Mouse (Mus musculus) heart, embryonic 15.5 days (tissue): ENCODE results near the gene Kdm5a. TPM values are rescaled to one million over a fixed set of nuclear protein-coding genes. Genes with fewer than 3 reads are reported as not detected.

Experiments
- ATAC-seq: fragments of 200-750 bp; cut with Nextera tagmentation; replicated peaks from 2 replicates; pipeline ENCODE4 v1.8.0; 2017; ENCODE audit warnings: low read depth, moderate TSS enrichment; ENCODE audit not compliant: insufficient number of reproducible peaks, insufficient read depth, low FRiP score
- H3K27ac ChIP-seq: fragments of 300-500 bp; sonication (generic); 2 replicates; pipeline ENCODE4 v1.5.1; 2015; ENCODE audit warnings: mild to moderate bottlenecking, inconsistent platforms
- H3K27me3 ChIP-seq: fragments of 300-500 bp; sonication (generic); 2 replicates; pipeline ENCODE4 v1.6.1; 2015; ENCODE audit warnings: inconsistent platforms
- H3K36me3 ChIP-seq: fragments of 300-500 bp; sonication (generic); 2 replicates; pipeline ENCODE4 v1.6.1; 2015; ENCODE audit warnings: mild to moderate bottlenecking, inconsistent platforms
- H3K4me1 ChIP-seq: fragments of 300-500 bp; sonication (generic); replicated peaks from 2 replicates; pipeline ENCODE4 v1.6.1; 2015; ENCODE audit warnings: inconsistent platforms
- H3K4me2 ChIP-seq: fragments of 300-500 bp; sonication (generic); 2 replicates; pipeline ENCODE4 v1.6.1; 2015; ENCODE audit warnings: inconsistent platforms, mild to moderate bottlenecking, moderate library complexity
- H3K4me3 ChIP-seq: fragments of 300-500 bp; sonication (generic); 2 replicates; pipeline ENCODE4 v1.5.1; 2015; ENCODE audit warnings: mild to moderate bottlenecking, inconsistent platforms
- H3K9ac ChIP-seq: fragments of 300-500 bp; sonication (generic); 2 replicates; pipeline ENCODE4 v1.6.1; 2015; ENCODE audit warnings: mild to moderate bottlenecking, inconsistent platforms
- H3K9me3 ChIP-seq: fragments of 300-500 bp; sonication (generic); replicated peaks from 2 replicates; pipeline ENCODE4 v1.6.1; 2016; ENCODE audit warnings: inconsistent platforms
- WGBS: fragments of 180-500 bp; shearing (Covaris S2); methylation state at CpG from one replicate; pipeline ENCODE4 v1.1.7; 2015; ENCODE audit warnings: mixed read lengths; 5-methylcytosine and 5-hydroxymethylcytosine counted together
- polyA plus RNA-seq: library from polyadenylated mRNA; unstranded; fragments of >200 nt; fragmentation: Nextera tagmentation; extraction: Ambion mirVana; gene quantifications from 2 replicates; pipeline ENCODE4 v1.2.1, GENCODE M21; 2015

The Kdm5a gene
- polyA plus RNA-seq, 1 experiment from 2014 or later = 29.0 TPM

DNA sequence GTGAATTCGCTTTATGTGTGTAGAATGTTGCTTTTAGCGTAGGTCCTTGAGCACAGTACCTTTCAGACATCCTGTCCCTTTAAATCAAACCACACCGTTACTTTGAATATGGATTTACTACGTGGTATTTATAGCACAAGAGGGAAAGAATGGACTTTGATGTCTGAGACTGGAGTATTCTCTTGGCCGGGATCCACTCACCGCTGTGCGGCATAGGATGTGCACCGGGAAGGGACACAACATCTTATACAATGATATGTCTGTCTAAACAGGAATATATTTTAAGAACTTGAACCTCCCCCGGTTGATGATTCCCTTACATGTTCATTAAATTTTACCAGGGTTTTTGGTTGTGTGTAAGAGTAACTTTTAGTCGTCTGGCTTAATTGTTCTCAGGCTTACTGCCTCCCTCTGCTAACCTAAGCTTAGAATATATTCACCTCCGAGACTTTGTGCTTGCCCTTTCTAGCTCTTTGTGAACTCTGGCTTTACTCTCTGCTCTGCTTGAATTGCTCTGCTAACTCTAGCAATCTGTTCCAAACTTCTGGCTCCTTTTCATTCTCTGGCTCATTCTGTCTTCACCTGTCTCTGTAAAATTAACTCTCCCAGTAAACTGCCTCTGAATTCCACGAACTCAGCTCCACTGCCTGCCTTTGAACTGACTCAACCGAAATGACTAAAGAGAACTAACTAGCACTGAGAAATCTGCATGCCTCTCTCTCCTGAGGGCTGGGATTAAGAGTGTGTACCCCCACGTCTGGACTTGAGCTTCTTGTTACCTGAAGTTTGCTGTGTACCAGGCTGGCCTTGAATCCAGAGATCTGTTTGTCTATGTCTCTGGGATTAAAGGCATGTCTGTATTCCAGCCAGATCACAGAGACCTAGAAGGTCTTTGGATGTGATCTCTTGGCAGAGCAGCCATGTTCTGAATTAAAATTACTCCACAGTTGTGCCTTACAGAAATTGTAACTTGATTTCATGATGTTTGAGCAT lies 79.7 kb downstream of the Kdm5a start:
- Histone ChIP-seq H3K4me2 (peak overlapping the region; percentile 25), H3K9me3 (no peaks in the 10 kb centered on the region), H3K27me3 (no peaks in the 10 kb centered on the region), H3K9ac (no peak overlapping the region), H3K4me3 (no peak overlapping the region), H3K36me3 (peaks cover 15% of the 10 kb centered on the region), H3K27ac (peak overlapping the region; percentile 62), H3K4me1 (peaks cover 15% of the 10 kb centered on the region)
- WGBS = 44% methylated on average over 14 of the region's 14 CpGs
- ATAC-seq = 0 out of 2 replicates have a peak, but pooled peaks have one; percentile 50

DNA sequence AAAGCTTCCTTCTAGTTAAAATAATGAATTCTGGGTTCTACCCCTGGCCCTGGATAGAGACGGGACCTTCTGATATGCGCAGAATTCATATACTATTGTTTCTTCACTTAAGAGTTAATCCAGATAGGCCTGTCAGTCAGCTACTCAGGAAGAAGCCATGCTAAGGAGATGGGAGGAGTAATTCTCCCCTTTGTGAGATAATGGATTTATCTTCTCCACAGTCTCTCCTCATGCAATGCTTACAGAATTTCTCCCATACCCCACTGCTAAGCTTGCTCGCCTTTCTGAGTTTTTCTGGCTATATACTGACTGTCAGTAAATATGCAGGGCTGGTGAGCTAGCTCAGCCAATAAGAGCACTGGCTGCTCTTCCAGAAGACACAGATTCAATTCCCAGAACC lies 86.3 kb downstream of the Kdm5a start:
- no peaks in the 10 kb centered on the region; the same call in 1 of the 2 replicates for H3K27me3 ChIP-seq
- no peaks in the 10 kb centered on the region for H3K36me3 ChIP-seq
- 75% methylated on average over 3 of the region's 3 CpGs for WGBS
- no peak for ATAC-seq
- H3K9me3 ChIP-seq = no peaks in the 10 kb centered on the region
- no peak overlapping the region for H3K9ac ChIP-seq
- H3K4me1 ChIP-seq = no peaks in the 10 kb centered on the region
- H3K4me2 ChIP-seq = no peak overlapping the region
- H3K27ac ChIP-seq = no peak overlapping the region
- H3K4me3 ChIP-seq = no peak overlapping the region

DNA sequence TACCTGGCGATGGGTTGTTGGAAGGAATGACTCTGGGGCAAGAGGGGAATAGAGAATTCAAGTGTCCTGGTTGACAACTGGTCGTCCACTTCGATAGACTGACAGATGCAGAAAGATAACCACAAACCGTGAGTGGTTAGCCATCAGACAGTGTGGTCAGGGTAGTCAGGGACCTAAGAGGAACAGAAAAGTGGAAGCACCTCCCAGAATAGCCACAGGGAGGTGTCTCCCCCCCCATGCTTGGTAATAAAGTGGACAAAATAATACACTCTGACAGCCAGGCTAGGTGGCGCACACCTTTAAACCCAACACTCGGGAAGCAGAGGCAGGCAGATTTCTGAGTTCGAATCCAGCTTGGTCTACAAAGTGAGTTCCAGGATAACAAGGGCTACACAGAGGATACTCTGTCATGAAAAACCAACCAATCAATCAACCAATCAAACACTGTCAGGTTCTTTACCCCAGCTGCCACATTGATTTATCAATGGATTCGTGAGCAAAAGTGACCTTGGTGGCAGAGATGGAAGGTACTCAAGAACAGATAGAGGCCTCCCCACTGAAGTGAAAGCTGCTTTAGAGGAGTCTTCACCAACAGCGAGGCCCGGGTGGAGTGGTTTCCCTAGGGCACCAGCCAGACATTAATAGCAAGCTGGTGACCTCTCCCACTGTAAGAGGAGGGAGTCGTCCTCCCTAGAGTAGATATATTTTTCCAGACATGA lies 88.6 kb downstream of the Kdm5a start:
- H3K27me3 ChIP-seq = no peaks in the 10 kb centered on the region; the same call in 1 of the 2 replicates
- no peak overlapping the region for H3K9ac ChIP-seq
- ATAC-seq = no peak
- no peak overlapping the region for H3K4me3 ChIP-seq
- no peak overlapping the region for H3K4me2 ChIP-seq
- WGBS = 75% methylated on average over 11 of the region's 11 CpGs
- H3K9me3 ChIP-seq = no peaks in the 10 kb centered on the region
- no peaks in the 10 kb centered on the region for H3K36me3 ChIP-seq
- no peaks in the 10 kb centered on the region for H3K4me1 ChIP-seq
- no peak overlapping the region for H3K27ac ChIP-seq

DNA sequence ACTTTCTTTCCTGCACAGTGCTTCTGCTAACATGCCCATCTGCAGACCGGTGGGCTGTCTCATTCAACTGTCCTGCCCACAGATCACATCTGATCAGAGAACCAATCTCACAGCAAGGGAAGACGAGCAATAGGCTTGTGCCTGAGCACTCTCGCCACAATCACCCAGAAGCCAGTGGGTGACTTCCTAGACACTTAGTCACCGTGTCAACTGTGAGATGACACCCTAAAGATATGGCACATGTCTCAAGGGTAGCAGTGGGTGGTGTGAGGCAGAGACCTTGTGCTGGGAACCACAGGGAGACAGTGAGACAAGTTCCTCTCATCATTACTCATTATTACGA lies 89.2 kb downstream of the Kdm5a start:
- ATAC-seq = no peak
- Histone ChIP-seq H3K4me1 (no peaks in the 10 kb centered on the region), H3K9ac (no peak overlapping the region), H3K27me3 (no peaks in the 10 kb centered on the region; the same call in 1 of the 2 replicates), H3K27ac (no peak overlapping the region), H3K9me3 (no peaks in the 10 kb centered on the region), H3K36me3 (no peaks in the 10 kb centered on the region), H3K4me2 (no peak overlapping the region), H3K4me3 (no peak overlapping the region)
- WGBS = 69% methylated on average over 5 of the region's 5 CpGs

DNA sequence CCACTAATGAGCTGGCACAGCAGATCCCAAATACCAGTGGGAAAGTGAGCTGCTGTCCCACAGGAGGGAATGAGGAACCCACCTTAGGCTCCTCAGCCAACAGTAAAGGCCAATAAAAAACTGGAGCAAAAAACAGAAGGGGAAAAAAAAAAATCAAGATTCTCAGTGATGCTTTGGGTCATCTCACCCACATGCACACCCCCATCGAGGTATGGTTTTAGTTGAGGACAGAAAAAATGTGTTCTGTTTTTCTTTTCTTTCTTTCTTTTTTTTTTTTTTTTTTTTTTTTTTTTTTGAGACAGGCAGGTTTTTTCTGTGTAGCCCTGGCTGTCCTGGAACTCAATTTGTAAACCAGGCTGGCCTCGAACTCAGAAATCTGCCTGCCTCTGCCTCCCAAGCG lies 89.6 kb downstream of the Kdm5a start:
- no peak overlapping the region for H3K4me2 ChIP-seq
- H3K9me3 ChIP-seq = no peaks in the 10 kb centered on the region
- H3K9ac ChIP-seq = no peak overlapping the region
- WGBS = 91% methylated on average over 3 of the region's 3 CpGs
- no peak overlapping the region for H3K4me3 ChIP-seq
- H3K4me1 ChIP-seq = no peaks in the 10 kb centered on the region
- H3K36me3 ChIP-seq = no peaks in the 10 kb centered on the region
- no peaks in the 10 kb centered on the region; the same call in 1 of the 2 replicates for H3K27me3 ChIP-seq
- no peak overlapping the region for H3K27ac ChIP-seq
- no peak for ATAC-seq

DNA sequence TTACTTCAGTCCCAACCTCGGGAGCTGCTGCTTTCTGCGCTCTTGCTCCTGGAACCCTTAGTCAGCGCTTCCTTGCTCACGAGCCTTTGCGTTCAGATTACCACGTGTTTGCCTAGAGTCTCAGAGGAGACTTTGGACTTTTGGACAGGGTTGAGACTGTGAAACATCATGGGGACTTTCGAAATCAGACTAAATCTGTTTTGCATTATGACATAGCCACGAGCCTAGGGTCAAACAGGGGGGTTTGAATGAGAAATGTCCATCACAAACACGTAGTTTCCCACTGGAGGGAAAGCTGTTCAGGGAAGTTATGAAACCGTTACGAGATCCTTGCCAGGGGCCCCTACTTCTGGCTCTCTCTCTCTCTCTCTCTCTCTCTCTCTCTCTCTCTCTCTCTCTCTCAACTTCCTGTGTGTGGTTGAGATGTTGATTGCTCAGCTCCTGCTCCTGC lies 90.7 kb downstream of the Kdm5a start:
- 48% methylated on average over 11 of the region's 11 CpGs for WGBS
- ATAC-seq = no peak

DNA sequence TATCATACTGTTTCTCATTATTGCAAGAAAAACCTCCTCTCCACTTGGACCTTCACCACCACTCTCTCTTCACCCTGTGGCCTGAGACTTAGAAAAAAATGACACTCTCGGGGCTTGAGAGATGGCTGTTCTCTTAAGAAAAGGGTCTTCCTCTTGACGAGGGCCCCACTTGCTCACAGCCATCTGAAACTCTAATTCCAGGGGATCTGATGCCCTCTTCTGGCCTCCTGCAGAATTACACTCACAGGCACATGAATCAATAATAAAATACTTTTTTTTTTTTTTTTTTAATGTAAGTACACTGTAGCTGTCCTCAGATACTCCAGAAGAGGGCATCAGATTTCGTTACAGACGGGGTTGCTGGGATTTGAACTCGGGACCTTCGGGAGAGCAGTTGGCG lies 93.2 kb downstream of the Kdm5a start:
- no peak overlapping the region for H3K4me2 ChIP-seq
- no peaks in the 10 kb centered on the region for H3K36me3 ChIP-seq
- H3K9me3 ChIP-seq = no peaks in the 10 kb centered on the region
- no peak overlapping the region for H3K27ac ChIP-seq
- 62% methylated on average over 7 of the region's 7 CpGs for WGBS
- H3K4me1 ChIP-seq = no peaks in the 10 kb centered on the region
- H3K9ac ChIP-seq = no peak overlapping the region
- H3K27me3 ChIP-seq = peaks cover 11% of the 10 kb centered on the region
- ATAC-seq = no peak
- no peak overlapping the region for H3K4me3 ChIP-seq

More for the DNA sequence above, 90.7 kb downstream of the Kdm5a start:
- Histone ChIP-seq H3K9ac (no peak overlapping the region), H3K36me3 (no peaks in the 10 kb centered on the region), H3K4me2 (no peak overlapping the region), H3K4me1 (no peaks in the 10 kb centered on the region), H3K4me3 (no peak overlapping the region), H3K27me3 (no peaks in the 10 kb centered on the region; the same call in 1 of the 2 replicates), H3K27ac (no peak overlapping the region), H3K9me3 (no peaks in the 10 kb centered on the region)

DNA sequence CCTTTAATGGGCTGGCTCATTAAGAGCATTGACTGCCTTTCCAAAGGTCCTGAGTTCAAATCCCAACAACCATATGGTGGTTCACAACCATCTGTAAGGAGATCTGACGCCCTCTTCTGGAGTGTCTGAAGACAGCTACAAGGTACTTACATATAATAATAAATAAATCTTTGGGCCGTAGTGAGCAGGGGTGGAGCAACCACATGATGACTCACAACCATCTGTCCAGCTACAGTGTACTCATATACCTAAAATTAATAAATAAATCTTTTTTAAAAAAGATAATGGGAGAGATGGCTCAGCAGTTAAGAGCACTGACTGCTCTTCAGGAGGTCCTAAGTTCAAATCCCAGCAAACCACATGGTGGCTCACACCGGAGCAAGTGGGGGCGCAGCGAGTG lies 93.8 kb downstream of the Kdm5a start:
- 89% methylated on average over 5 of the region's 5 CpGs for WGBS

DNA sequence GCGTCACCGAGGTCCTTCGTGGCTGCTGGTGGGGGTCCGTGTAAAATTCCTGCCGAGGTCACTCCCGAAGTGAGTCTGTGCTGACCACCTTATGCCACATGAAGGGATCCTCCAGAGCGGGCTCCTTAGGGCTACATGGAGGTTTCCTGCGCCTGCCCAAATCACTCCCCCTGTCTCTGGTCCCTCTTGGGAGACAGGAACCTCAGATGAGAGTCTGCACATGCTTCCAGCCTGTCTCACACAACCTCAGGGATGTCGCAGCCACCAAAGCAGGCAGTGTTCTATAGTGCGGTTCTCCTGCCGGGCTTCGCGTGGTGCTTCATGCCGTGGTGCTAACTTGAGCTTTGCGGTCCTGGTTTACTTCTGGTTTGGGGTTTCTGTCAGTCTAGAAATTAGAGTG lies 97.3 kb downstream of the Kdm5a start:
- Histone ChIP-seq H3K36me3 (no peaks in the 10 kb centered on the region), H3K4me1 (peaks cover 21% of the 10 kb centered on the region), H3K4me3 (no peak overlapping the region), H3K9ac (no peak overlapping the region), H3K9me3 (no peaks in the 10 kb centered on the region), H3K4me2 (no peak overlapping the region), H3K27ac (no peak overlapping the region), H3K27me3 (peaks cover 42% of the 10 kb centered on the region)
- ATAC-seq = no peak
- 62% methylated on average over 15 of the region's 15 CpGs for WGBS

More for the DNA sequence above, 93.8 kb downstream of the Kdm5a start:
- no peak overlapping the region for H3K9ac ChIP-seq
- no peak overlapping the region for H3K27ac ChIP-seq
- H3K27me3 ChIP-seq = peaks cover 18% of the 10 kb centered on the region
- no peaks in the 10 kb centered on the region for H3K9me3 ChIP-seq
- H3K4me3 ChIP-seq = no peak overlapping the region
- peaks cover under 1% of the 10 kb centered on the region; the same call in 1 of the 2 replicates for H3K4me1 ChIP-seq
- no peak overlapping the region for H3K4me2 ChIP-seq
- no peaks in the 10 kb centered on the region for H3K36me3 ChIP-seq
- ATAC-seq = no peak

DNA sequence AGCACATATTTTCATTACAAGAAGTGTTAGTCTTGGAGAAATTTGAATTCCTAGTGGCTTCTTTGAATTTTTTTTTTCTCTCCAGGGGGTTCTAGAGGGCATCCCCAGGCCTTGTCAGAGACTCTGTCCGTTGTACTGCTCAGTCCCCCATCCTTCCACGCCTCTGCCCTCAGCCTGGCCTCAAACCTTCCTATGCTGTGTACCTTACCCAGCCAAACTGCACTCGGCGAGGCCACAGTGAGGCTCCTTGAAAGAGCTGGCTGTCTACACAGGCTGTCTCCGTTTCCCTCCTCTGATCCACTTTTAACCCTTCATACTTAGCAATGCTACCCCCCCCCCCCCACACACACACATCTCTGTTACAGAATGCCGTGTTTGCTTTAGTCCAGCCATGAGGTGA lies 98.3 kb downstream of the Kdm5a start:
- H3K27ac ChIP-seq = no peak overlapping the region
- H3K27me3 ChIP-seq = peaks cover 42% of the 10 kb centered on the region
- no peaks in the 10 kb centered on the region for H3K36me3 ChIP-seq
- no peak overlapping the region for H3K4me2 ChIP-seq
- no peak overlapping the region for H3K9ac ChIP-seq
- WGBS = 51% methylated on average over 6 of the region's 6 CpGs
- no peak overlapping the region for H3K4me3 ChIP-seq
- no peak for ATAC-seq
- H3K9me3 ChIP-seq = no peaks in the 10 kb centered on the region
- peaks cover 21% of the 10 kb centered on the region for H3K4me1 ChIP-seq

DNA sequence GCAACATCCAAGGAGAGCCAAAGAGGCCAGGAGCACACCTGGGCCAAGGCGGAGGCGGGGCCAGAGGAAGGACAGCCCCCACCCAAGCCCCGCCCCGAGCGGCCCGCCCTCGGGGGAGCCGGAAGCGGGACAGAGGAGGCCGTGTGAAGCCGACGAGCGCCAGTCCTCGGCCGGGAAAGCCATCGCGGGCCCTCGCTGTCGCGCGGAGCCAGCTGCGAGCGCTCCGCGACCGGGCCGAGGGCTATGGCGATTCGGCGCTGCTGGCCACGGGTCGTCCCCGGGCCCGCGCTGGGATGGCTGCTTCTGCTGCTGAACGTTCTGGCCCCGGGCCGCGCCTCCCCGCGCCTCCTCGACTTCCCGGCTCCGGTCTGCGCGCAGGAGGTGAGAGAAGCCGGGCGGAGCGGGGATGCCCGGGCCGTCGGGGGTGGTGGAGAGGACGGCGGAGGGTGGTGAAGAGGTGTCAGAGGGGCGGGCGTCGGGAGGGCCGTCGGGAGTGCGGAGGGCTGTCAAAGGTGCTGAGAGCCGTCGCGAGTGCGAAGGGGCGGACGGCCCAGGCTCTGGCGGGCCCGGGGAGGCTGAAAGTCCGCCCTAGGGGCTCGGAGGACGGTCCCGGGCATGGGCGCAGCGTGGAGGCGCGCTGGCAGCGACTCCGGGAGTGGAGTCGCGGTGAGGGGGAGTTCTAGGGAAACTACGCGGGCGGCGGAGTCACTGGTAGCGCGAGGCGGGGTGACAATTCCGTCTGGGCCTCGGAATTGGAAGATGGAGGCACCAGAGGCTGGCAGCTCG lies 99.4 kb downstream of the Kdm5a start, which contains the start of gene Il17ra:
Gene Il17ra (plus strand): TSS at position 162 of the 786 bp plus-strand sequence.
- Histone ChIP-seq H3K4me3 (peak within 1 kb of the TSS; percentile 72), H3K4me2 (peak within 1 kb of the TSS; percentile 90), H3K4me1 (peaks cover 21% of the 10 kb centered on the region), H3K27me3 (peaks cover 42% of the 10 kb centered on the region), H3K27ac (no peak within 1 kb of the TSS), H3K9ac (peak within 1 kb of the TSS; percentile 64), H3K9me3 (no peaks in the 10 kb centered on the region), H3K36me3 (no peaks in the 10 kb centered on the region)
- under 1% methylated on average over 84 of the region's 90 CpGs for WGBS
- ATAC-seq = peak; percentile 70
